In genomic region chrX:106027343-106027674, GRCm38 (mm10) we compare ENCODE assay signal across 8 mouse cellular contexts. TPM values are rescaled to one million over a fixed set of nuclear protein-coding genes. Genes with fewer than 3 reads are reported as not detected.
DNase-seq lines count a peak whose midpoint lies in the region; ATAC-seq and TF ChIP-seq lines count a peak whose summit lies in the region.

No protein-coding gene starts in this region.

- TF ChIP-seq EP300 in liver, postnatal 0 days (IDR thresholded peaks at IDR 0.05; ENCODE audit: low read depth): no peak

- H3K9me3 ChIP-seq in heart, embryonic 11.5 days (replicated peaks; ENCODE audit: control insufficient read depth, low read length): no peaks in the 10 kb centered on the region
- H3K9me3 ChIP-seq in E14TG2a.4 (ENCODE audit: low read length): no peaks in the 10 kb centered on the region
- H3K9me3 ChIP-seq in forebrain, postnatal 0 days (ENCODE audit: low read length): no peaks in the 10 kb centered on the region
- no peaks in the 10 kb centered on the region for H3K9me3 ChIP-seq in liver, postnatal 0 days (ENCODE audit: low read length)

- no peak for TF ChIP-seq CTCF in E14TG2a.4 (conservative IDR thresholded peaks at IDR 0.05; ENCODE audit: low read length)
- no peak for TF ChIP-seq CTCF in forebrain, postnatal 0 days (IDR thresholded peaks at IDR 0.05; ENCODE audit: low read depth)
- TF ChIP-seq CTCF in liver, postnatal 0 days (IDR thresholded peaks at IDR 0.05; ENCODE audit: low read depth): no peak

- peak overlapping the region; percentile 61 for H3K4me2 ChIP-seq in heart, embryonic 11.5 days
- H3K4me2 ChIP-seq in forebrain, postnatal 0 days (ENCODE audit: low read depth): peak overlapping the region; percentile 45
- peak overlapping the region; percentile 70 for H3K4me2 ChIP-seq in liver, postnatal 0 days (ENCODE audit: low read depth, low read length)

- H3K27ac ChIP-seq in heart, embryonic 11.5 days (ENCODE audit: low read depth, low read length): peak overlapping the region; percentile 64
- peak overlapping the region; percentile 59; the same call in 1 of the 2 replicates for H3K27ac ChIP-seq in forebrain, postnatal 0 days (ENCODE audit: low read depth, low read length)
- peak overlapping the region; percentile 74 for H3K27ac ChIP-seq in liver, postnatal 0 days (ENCODE audit: low read depth)

- WGBS in heart, embryonic 11.5 days (ENCODE audit: insufficient replicate concordance): 18% methylated on average over 8 of the region's 8 CpGs
- 28% methylated on average over 8 of the region's 8 CpGs for WGBS in forebrain, postnatal 0 days
- WGBS in liver, postnatal 0 days (ENCODE audit: insufficient replicate concordance): 12% methylated on average over 8 of the region's 8 CpGs

- H3K36me3 ChIP-seq in heart, embryonic 11.5 days (ENCODE audit: control insufficient read depth, insufficient read depth, low read length): no peaks in the 10 kb centered on the region
- peaks cover under 1% of the 10 kb centered on the region for H3K36me3 ChIP-seq in E14TG2a.4 (ENCODE audit: insufficient read depth, low read length)
- H3K36me3 ChIP-seq in forebrain, postnatal 0 days (ENCODE audit: insufficient read depth): no peaks in the 10 kb centered on the region
- no peaks in the 10 kb centered on the region for H3K36me3 ChIP-seq in liver, postnatal 0 days (replicated peaks; ENCODE audit: insufficient read depth, low read length)

- ATAC-seq in heart, embryonic 11.5 days (replicated peaks; ENCODE audit: insufficient number of reproducible peaks, low FRiP score, low TSS enrichment): peak; percentile 36; the same call in 1 of the 2 replicates
- peak; percentile 33; the same call in 1 of the 2 replicates for ATAC-seq in forebrain, postnatal 0 days
- ATAC-seq in liver, postnatal 0 days: peak; percentile 14

- H3K27me3 ChIP-seq in heart, embryonic 11.5 days (ENCODE audit: control insufficient read depth, insufficient read depth, low read length): no peaks in the 10 kb centered on the region
- H3K27me3 ChIP-seq in E14TG2a.4 (ENCODE audit: insufficient read depth, low read length): no peaks in the 10 kb centered on the region
- no peaks in the 10 kb centered on the region for H3K27me3 ChIP-seq in forebrain, postnatal 0 days (ENCODE audit: insufficient read depth, low read length)
- H3K27me3 ChIP-seq in liver, postnatal 0 days (ENCODE audit: insufficient read depth, low read length): no peaks in the 10 kb centered on the region

- H3K9ac ChIP-seq in heart, embryonic 11.5 days (ENCODE audit: low read depth, low read length): peak overlapping the region; percentile 77
- H3K9ac ChIP-seq in forebrain, postnatal 0 days: peak overlapping the region; percentile 56
- peak overlapping the region; percentile 65 for H3K9ac ChIP-seq in liver, postnatal 0 days (replicated peaks)

- no peaks in the 10 kb centered on the region for H3K4me1 ChIP-seq in heart, embryonic 11.5 days (ENCODE audit: control insufficient read depth, insufficient read depth, low read length)
- no peaks in the 10 kb centered on the region; the same call in 1 of the 2 replicates for H3K4me1 ChIP-seq in E14TG2a.4 (replicated peaks; ENCODE audit: low read depth, low read length)
- peaks cover 3% of the 10 kb centered on the region for H3K4me1 ChIP-seq in forebrain, postnatal 0 days (ENCODE audit: insufficient read depth)
- no peaks in the 10 kb centered on the region for H3K4me1 ChIP-seq in liver, postnatal 0 days (ENCODE audit: insufficient read depth)

- DNase-seq in heart, adult 18-20 months: no peak
- no peak for DNase-seq in forebrain, postnatal 0 days
- no peak for DNase-seq in liver, postnatal 0 days
- DNase-seq in gastrocnemius, postnatal 10 days: no peak
- DNase-seq in adrenal gland, adult 2 months: no peak
- DNase-seq in left cerebral cortex, postnatal 4 days: no peak

- intact Hi-C loops in left cerebral cortex, postnatal 4 days (cut with DNase I): no loop called here

- H3K4me3 ChIP-seq in heart, embryonic 11.5 days (ENCODE audit: low read depth, low read length): peak overlapping the region; percentile 55
- H3K4me3 ChIP-seq in E14TG2a.4 (replicated peaks; ENCODE audit: low read length): peak overlapping the region; percentile 78
- peak overlapping the region; percentile 58 for H3K4me3 ChIP-seq in forebrain, postnatal 0 days (ENCODE audit: low read depth, low read length)
- peak overlapping the region; percentile 62 for H3K4me3 ChIP-seq in liver, postnatal 0 days (ENCODE audit: low read depth, low read length)

RNA-seq across cellular contexts. Expression of gene Atp7a, which starts 0.2 kb away (rescaled TPM):
- 18.2 and 21.8 TPM in 2 replicates for polyA plus RNA-seq in heart, embryonic 11.5 days (2014; fragmentation: Nextera tagmentation; extraction: Ambion mirVana)
- 1 to 10 TPM; 7.7 to 8.7 TPM for total RNA-seq in heart, adult 18-20 months (2021)
- 11.7 and 14.6 TPM in 2 replicates for total RNA-seq in forebrain, postnatal 0 days (2014; rRNA removed)
- polyA plus RNA-seq in forebrain, postnatal 0 days (2015; fragmentation: Nextera tagmentation; extraction: Ambion mirVana): 4.2 and 6.5 TPM in 2 replicates
- polyA plus RNA-seq in liver, postnatal 0 days (2015; fragmentation: Nextera tagmentation; extraction: Ambion mirVana): 3.1 and 4.9 TPM in 2 replicates
- 10 to 100 TPM; 16.2 to 18.2 TPM for total RNA-seq in gastrocnemius, postnatal 10 days (2021)
- total RNA-seq in adrenal gland, adult 2 months (2021): 10 to 100 TPM; 34.1 to 42.6 TPM
- polyA plus RNA-seq in adrenal gland, adult 2 months (2012; rRNA removed): 1.4 and 2.1 TPM in 2 replicates
- total RNA-seq in left cerebral cortex, postnatal 4 days (2021): 10 to 100 TPM; 12.1 to 14.2 TPM

RNA-seq across cellular contexts. Expression of gene Cox7b, which starts 11.8 kb away (rescaled TPM):
- polyA plus RNA-seq in heart, embryonic 11.5 days (2014; fragmentation: Nextera tagmentation; extraction: Ambion mirVana): 797 and 837 TPM in 2 replicates
- 1,000 to 10,000 TPM; 1,613 to 1,714 TPM for total RNA-seq in heart, adult 18-20 months (2021)
- total RNA-seq in forebrain, postnatal 0 days (2014; rRNA removed): 193 and 278 TPM in 2 replicates
- 393 and 557 TPM in 2 replicates for polyA plus RNA-seq in forebrain, postnatal 0 days (2015; fragmentation: Nextera tagmentation; extraction: Ambion mirVana)
- polyA plus RNA-seq in liver, postnatal 0 days (2015; fragmentation: Nextera tagmentation; extraction: Ambion mirVana): 537 and 543 TPM in 2 replicates
- total RNA-seq in gastrocnemius, postnatal 10 days (2021): 100 to 1,000 TPM; 764 to 877 TPM
- total RNA-seq in adrenal gland, adult 2 months (2021): 100 to 1,000 TPM; 536 to 642 TPM
- 36.1 and 39.5 TPM in 2 replicates for polyA plus RNA-seq in adrenal gland, adult 2 months (2012; rRNA removed)
- 100 to 1,000 TPM; 270 to 271 TPM for total RNA-seq in left cerebral cortex, postnatal 4 days (2021)

RNA-seq across cellular contexts. Expression of gene Magt1, which starts 15.6 kb away (rescaled TPM):
- 54.8 and 55.7 TPM in 2 replicates for polyA plus RNA-seq in heart, embryonic 11.5 days (2014; fragmentation: Nextera tagmentation; extraction: Ambion mirVana)
- 10 to 100 TPM; 38.1 to 47.6 TPM for total RNA-seq in heart, adult 18-20 months (2021)
- total RNA-seq in forebrain, postnatal 0 days (2014; rRNA removed): 15.5 and 17.0 TPM in 2 replicates
- 8.5 and 12.3 TPM in 2 replicates for polyA plus RNA-seq in forebrain, postnatal 0 days (2015; fragmentation: Nextera tagmentation; extraction: Ambion mirVana)
- 21.7 and 22.3 TPM in 2 replicates for polyA plus RNA-seq in liver, postnatal 0 days (2015; fragmentation: Nextera tagmentation; extraction: Ambion mirVana)
- total RNA-seq in gastrocnemius, postnatal 10 days (2021): 10 to 100 TPM; 28.6 to 31.1 TPM
- 10 to 100 TPM; 48.9 to 66.5 TPM for total RNA-seq in adrenal gland, adult 2 months (2021)
- polyA plus RNA-seq in adrenal gland, adult 2 months (2012; rRNA removed): 1.6 and 2.5 TPM in 2 replicates
- 10 to 100 TPM; 15.7 to 16.2 TPM for total RNA-seq in left cerebral cortex, postnatal 4 days (2021)
